Mouse (Mus musculus) lung, adult 2 months (tissue): ENCODE results near the gene Atg5.

Experiments used
- CTCF ChIP-seq: fragments of 200-500 bp; IDR thresholded peaks from 2 replicates; pipeline ENCODE4 v1.5.1; 2011; ENCODE audit warnings: mild to moderate bottlenecking, low read length, control low read depth; ENCODE audit not compliant: insufficient read depth
- POLR2A ChIP-seq: fragments of 200-500 bp; IDR thresholded peaks from 2 replicates; pipeline ENCODE4 v1.6.1; 2011; ENCODE audit warnings: low read depth, mild to moderate bottlenecking, control low read depth, low read length, borderline replicate concordance; ENCODE audit errors: extremely low read depth

DNA sequence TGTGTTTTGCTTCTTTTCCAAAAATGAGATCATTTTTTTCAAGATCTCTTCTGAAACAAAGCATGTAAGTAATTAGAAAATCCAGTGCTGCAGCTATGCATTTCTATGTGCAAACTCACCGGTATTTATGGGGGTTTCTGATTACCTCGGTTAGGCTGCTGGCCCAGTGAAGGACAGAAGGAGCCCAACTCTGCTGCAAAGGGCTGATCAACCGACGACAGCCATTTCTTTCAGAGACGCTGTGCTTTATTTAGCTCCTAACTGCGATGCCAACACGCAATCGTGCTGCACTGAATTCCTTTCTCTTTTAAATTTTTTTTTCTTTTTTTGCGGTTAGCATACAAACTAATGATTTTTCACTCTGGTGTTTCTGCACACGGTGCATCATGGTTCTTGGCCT lies 133.4 kb downstream of the Atg5 start:
- TF ChIP-seq POLR2A (no peak), CTCF (no peak)
